13 mouse cellular contexts compared by ENCODE assay signal in genomic region chr2:179520941-179521340, GRCm38 (mm10).
"Had no signal": no experiment of that assay in that cellular context is flagged by ENCODE, and none has a peak within 500 bp of the region (broad histone marks: within the 10 kb centered on the region; RNA-seq: fewer than 3 reads in every experiment).

No protein-coding gene starts in this region.

- H3K4me2 ChIP-seq: limb, embryonic 13.5 days; neural tube, embryonic 13.5 days had no signal

- H3K9me3 ChIP-seq: limb, embryonic 13.5 days had no signal

- H3K27ac ChIP-seq: liver, embryonic 14.5 days had no signal

- H3K9ac ChIP-seq: limb, embryonic 13.5 days; liver, embryonic 14.5 days had no signal

- H3K4me3 ChIP-seq: limb, embryonic 13.5 days; neural tube, embryonic 13.5 days had no signal

- H3K36me3 ChIP-seq: limb, embryonic 13.5 days; neural tube, embryonic 13.5 days had no signal

- DNase-seq: kidney, adult 8-10 months; kidney, postnatal 36 days; layer of hippocampus, adult 9-11 months; layer of hippocampus, postnatal 36 days; lung, adult 18-20 months; midbrain, embryonic 14.5 days; right cerebral cortex, adult 18-20 months; spleen, adult 18-20 months; thymus, adult 18-20 months; thymus, postnatal 14 days had no signal
